Mouse (Mus musculus) cerebellum, adult (tissue): ENCODE data around the gene Hoxc5.
A peak's percentile ranks its signal among the peaks of the same experiment; 100 is the strongest.

ENCODE experiments used
- ATAC-seq: cut with Nextera tagmentation; 2 replicates; pipeline ENCODE4 v1.9.2; 2017; ENCODE audit warnings: mild to moderate bottlenecking, moderate library complexity, mixed read lengths; ENCODE audit not compliant: insufficient number of reproducible peaks, low FRiP score, low TSS enrichment

Gene Hoxc5

DNA sequence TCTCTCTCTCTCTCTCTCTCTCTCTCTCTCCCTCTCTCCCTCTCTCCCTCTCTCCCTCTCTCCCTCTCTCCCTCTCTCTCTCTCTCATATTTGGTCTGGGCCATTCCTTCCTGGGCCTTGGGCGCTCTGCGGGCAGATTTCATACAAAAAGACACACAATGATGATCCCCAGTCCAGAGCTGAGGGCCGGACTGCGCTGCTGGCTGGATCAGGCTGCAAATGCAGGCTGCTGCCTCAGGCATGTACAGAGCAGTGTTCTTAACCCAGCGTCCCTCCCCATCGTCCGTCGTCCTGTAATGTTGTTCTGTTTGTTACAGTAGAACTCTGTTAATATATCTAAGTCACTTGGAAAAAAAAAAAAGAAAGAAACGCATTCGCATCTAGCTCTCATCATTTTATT is 17.3 kb downstream of the Hoxc5 start:
- ATAC-seq: no peak

DNA sequence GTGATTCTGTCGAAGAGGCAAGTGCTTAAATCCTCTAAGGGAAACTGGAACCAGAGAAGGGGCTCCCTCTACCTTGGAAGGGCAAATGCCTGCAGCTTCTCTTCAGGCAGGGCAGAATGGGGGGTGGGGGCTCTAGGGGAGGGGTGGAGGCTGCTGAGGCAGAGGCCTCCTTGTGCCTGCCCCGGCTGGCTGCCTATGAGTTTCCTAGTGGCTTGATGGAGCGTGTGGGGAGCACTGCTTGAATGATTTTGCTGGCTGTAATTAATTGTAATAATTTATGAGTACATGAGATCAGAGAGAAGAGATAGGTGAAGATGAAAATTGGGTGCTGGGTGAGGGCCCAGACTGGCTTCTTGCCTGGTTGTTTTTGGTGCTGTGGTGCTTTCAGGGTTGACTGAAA is 17.7 kb downstream of the Hoxc5 start:
- no peak for ATAC-seq

DNA sequence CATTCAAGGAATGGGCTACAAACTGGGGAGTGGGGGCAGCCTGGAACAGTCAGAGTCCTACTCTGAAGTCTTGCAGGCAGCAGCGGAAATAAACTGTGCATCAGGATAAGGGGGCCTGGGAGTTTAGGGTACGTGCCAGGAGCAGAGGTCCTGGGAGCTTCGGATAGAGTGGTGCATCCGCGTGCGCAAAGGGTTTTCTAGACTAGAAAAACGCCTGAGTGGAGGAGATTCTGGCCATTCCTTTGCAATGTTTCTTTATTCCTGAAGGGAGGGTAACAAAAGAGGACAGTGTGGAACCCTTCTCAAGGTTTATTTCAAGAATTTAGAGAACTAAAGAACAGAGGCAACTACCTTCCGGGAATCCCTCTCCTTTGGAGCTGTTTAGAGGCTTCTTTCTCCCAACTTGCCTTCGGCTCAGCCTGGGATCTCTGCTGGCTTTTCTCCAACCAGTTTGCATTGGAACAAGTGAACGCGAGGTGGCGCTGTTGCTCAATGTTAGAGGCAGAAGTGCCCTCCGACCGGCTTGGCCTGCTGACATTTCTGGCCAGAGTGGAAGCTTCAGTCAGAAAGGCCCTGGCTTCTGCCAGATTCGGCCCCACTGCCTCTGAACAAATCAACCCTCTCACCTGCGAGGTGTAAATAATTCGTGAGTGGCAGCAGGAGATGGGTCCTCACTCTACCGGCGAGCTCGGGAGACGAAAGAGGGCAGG is 20.0 kb downstream of the Hoxc5 start:
- peak; percentile 52; the same call in 1 of the 2 replicates for ATAC-seq

DNA sequence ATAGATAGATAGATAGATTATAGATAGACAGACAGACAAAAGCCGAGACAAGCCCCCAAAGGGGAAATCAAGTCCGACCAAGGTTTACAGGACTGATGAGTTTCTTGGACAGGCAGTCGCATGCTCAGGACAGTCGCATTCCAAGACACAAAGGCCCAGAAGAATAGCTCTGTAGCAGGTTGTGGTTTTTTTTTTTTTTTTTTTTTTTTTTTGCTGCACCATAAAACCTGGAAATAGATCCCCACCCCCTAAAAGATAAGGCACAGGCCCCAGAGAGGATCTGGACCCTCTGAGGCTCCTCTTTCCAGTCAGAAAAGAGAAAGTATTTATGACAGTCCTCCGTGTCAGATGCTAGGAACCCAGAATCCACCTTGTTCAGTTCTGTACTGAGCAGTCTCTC is 20.8 kb downstream of the Hoxc5 start:
- no peak for ATAC-seq

DNA sequence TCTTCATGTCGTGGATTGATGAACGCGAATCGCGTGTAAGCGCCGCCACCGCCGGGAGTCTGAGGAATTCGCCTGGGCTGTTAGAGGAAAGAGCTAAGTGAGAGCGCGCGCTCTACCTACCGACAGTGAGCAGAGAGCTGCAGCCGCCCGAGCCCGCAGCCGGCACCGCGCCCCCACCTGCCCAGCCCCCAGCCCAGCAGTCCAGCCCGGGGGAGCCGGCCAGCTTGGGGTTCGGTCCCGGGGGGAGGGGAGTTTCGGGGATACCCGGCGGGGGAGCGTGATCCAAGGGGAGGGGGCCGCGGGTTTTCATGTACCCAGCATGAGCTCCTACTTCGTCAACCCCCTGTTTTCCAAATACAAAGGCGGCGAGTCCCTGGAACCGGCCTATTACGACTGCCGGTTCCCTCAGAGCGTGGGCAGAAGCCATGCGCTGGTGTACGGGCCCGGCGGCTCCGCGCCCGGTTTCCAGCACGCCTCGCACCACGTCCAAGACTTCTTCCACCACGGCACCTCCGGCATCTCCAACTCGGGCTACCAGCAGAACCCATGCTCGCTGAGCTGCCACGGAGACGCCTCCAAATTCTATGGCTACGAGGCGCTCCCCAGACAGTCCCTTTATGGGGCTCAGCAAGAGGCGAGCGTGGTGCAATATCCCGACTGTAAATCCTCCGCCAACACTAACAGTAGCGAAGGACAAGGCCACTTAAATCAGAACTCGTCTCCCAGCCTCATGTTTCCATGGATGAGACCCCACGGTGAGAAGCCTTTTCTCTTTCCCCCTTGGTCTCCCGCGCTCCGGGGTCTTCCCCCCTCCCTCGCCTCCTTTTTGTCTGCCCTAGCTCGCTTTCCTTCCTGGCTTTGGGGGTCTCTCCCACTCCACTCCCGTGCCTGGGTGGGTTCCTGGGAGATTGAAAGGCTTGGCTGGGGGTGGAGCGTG is 23.5 kb downstream of the Hoxc5 start, which contains the start of gene Hoxc8:
Gene Hoxc8 (plus strand): TSS at position 147 of the 937 bp plus-strand sequence.
- no peak for ATAC-seq

DNA sequence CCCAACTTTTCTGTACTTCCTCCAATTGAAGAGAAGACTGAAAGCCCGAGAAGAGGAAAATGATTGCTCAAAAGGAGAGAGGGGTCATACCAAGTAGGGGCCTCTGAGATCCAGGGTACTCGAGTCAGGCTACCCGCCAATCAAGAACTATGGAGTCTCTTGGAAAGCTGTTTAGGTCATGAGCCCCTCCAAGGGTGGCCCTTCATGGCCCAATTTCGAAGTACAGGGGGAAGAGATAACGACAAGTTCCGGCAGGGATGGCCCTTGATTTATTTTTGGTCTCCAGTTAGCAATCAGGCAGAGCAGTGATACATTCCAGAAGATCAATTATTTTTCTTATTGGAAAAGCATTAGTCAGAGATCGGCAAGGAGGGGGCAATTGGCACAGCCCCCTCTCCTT is 24.5 kb downstream of the Hoxc5 start:
- no peak for ATAC-seq

DNA sequence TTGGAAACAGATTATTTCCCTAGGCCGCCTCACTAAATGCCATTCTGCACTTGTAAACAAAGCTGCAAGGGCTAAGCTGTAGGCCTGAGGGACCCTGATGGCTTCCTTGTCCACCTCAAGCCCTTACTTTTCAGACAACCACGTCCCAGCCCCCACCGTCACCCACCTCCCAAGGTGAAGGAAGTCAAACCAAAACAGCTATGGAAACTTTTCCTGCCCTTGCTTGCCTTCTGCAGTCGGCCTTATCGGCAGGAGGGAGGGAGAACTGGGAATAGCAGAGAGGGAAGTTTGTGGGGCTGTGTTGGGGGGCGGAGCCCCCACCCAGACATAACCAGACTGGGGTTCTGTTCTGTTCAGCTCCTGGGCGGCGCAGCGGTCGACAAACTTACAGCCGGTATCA is 25.0 kb downstream of the Hoxc5 start:
- ATAC-seq: no peak

DNA sequence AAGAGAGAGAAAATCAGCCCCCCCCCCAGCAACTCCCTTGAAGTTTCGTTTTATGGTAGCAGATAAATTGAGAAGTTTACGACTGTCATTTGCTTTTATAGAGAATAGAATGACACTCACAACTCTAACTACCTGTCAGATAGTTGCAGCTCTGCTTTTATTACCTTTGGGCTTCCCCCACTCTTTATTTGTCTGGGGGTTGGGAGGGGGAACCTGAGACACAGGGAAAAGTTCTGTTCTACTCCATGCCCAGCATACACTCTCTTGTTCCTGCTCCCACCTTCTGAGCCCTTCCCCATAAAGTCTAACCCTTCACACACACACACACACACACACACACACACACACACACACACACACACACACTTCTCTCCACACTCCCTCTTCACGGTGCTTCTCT is 25.6 kb downstream of the Hoxc5 start:
- no peak for ATAC-seq

DNA sequence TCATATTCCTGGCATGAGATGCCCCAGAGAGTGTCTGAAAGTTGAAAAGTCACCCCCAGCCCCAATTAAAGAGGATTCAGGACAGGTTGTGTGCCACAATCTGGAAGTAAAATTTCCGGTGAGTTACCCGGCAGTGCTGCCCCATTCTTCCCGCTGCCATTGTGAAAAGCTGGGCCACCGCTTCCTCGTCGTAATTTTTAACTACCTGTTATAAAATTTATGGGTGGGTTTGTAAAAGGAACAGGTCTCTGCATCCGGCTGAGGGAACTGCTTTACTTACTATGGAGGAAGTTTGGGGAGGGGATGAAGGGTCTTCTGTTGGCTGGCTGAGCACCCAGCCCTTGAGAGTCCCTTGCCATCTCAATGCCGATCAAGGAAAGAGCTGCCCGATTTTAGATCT is 29.3 kb downstream of the Hoxc5 start:
- ATAC-seq: no peak

DNA sequence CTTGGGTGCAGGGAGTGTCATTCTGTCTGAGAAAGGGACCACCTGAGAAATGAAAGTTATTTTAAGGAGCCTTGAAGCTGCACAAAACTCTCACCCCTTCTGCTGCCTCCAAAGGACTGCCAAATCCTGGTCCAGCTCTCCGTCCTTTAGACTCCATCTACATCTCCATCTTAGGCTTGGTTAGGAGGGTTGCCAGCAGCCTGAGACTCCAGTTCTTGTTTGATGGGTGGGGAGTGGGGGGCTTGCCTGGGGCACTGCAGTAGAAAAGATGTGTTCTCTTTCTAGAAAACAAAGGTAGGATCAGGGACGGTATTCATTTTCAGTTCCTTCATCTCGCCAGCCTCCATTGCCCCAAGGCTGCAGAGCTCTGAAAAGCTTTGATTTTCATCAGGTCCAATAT is 30.2 kb downstream of the Hoxc5 start:
- no peak for ATAC-seq

DNA sequence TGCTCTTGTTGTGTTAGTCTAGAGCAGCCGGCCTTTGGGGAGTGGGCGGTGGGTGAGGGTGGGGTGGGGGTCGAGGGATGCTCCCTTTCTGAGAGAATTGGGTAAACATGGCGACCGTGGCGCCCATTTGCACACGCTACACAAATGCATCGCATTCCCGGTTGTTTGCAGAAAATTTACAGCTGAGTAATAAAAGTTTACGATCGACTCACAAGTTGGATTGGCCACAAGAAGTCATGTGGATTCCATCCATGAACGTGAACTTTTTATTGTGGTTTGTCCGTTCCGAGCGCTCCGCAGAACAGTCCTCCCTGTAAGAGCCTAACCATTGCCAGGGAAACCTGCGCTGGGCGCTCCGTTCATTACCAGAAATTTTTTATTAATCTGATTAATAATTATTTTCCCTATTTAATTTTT is 30.7 kb downstream of the Hoxc5 start, which contains the start of gene Hoxc6:
Gene Hoxc6 (plus strand): TSS at position 319 of the 417 bp plus-strand sequence.
- no peak for ATAC-seq

DNA sequence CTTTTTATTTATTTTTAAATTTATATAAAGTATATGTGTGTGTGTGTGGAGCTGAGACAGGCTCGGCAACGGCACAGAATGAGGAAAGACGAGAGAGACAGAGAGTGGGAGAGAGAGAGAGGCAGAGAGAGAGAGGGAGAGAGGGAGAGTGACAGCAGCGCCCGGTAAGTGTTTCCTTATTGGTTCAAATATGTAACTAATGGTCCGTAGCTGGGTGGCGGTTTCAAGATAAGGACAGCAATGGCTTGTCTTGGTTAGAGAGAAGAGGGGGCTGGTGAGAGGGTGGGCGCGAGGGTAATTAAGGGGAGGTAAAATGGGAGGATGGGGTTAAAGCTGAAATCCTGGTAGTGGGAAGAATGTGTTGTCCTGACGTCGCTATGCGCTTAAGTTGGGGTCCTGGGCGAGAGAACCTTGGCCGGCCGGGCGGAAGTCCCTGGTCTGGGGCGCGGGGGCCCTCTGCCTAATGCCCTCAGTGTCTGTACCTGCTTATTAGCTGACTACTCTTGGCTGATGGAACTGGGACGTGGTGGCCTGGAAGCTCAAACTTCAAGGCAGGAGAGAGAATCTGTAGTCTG is 31.5 kb downstream of the Hoxc5 start:
- ATAC-seq: no peak

DNA sequence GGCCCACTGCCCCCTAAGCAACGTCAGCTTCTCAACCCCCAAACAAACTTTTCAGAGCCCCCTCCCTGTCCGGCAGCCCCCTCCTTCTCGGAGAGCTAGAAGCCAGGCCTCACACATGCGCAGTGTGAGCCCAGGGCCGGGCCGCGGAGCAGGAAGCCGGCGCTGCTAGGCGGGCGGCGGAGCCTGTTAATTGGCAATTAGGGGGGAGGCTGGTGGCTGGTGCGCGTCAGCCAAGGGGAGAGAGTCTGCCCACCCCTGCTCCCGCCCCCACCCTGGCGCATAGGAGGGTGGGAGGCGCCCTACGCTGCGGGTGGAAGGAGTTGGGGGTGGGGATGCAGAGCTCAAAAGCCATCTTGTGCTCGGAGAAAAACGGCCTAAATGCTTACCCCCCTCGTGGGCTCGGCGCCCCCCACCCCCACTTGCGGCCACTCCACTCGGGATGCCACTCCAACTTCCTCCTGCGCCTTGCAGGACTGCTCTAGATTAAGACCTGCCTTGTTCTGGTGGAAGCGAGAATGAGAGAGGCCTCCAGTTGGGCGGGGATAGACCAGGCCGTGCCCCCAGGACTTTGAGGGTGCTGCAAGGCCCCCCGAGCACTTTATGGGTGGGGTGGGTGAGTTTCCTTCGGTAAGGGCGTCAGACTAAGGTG is 32.1 kb downstream of the Hoxc5 start:
- ATAC-seq: no peak

DNA sequence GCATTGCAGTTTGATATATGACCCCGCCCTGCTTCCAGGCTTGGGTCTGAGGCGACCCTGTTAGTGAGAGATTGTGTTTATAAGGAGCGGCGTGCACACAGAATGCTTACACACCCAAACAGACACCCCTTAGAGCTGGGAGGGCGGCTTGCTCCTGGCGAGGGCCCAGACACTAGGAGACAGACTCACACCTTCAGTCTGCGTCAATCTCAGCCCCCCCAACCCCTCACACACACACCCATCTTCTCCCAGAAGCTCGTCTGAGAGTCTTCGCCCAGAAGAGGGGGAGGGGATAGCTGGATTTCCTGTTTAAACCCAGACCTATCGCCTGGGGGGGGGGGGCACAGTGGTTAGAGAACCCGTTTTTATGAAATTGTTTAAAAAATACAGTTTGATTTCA is 32.7 kb downstream of the Hoxc5 start:
- no peak for ATAC-seq

DNA sequence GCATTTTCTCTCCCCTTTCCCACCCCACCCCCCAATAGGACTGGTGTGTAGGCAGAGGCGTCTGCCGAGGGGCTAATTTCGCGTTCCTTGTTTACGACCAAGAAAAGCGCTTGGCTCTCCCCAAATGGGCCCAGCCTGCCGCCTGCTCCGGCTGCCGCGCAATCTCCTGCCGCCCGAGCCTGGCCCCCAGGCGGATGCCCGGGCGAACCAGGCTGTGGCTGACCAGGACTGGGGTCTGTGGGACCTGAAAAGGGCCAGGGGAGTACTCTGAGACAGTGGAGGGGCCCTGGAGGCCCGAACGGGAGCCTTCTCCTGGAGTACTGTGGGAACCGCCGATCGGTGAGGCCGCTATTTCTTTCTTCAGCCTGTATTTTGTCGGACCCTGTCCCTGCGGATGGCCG is 33.3 kb downstream of the Hoxc5 start:
- ATAC-seq: no peak

DNA sequence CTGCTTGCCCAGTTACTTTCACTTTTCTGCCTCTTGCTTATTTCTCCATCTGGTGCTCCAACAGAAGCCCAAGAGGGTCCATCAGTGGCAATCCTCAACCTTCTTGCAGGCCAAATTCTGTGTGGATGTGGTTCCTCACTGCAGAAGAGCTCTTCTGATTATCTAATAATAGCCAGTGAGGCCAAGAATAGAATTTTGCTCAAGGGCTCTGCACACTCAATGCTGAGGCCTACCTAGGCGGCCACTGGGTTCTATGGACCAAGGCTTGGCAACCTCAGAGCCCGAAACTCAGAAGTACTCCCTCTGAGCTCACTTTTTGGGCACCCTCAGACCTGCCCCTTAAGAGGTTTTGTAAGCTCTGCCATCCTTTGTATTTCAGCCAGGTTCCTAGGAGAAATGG is 34.1 kb downstream of the Hoxc5 start:
- ATAC-seq: no peak

DNA sequence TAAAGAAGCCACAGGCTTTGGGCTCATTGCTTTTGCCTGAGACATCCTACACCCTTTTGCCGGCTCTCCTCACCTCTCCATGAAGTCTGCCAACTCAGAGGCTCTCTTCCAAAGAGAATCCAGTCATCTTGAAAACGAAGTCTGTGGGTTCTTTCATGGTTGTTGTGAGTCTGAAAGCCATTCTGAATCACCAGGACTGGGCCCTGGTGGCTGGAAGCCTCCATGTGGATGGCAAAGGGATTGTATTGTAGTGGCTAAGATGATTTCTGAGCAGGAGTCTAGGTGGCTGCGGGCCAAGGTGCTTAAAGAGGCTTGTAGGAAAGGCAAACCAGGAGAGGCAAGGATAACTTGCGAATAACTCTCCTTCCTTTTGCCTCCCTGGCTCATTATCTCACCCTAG is 34.9 kb downstream of the Hoxc5 start:
- no peak for ATAC-seq

DNA sequence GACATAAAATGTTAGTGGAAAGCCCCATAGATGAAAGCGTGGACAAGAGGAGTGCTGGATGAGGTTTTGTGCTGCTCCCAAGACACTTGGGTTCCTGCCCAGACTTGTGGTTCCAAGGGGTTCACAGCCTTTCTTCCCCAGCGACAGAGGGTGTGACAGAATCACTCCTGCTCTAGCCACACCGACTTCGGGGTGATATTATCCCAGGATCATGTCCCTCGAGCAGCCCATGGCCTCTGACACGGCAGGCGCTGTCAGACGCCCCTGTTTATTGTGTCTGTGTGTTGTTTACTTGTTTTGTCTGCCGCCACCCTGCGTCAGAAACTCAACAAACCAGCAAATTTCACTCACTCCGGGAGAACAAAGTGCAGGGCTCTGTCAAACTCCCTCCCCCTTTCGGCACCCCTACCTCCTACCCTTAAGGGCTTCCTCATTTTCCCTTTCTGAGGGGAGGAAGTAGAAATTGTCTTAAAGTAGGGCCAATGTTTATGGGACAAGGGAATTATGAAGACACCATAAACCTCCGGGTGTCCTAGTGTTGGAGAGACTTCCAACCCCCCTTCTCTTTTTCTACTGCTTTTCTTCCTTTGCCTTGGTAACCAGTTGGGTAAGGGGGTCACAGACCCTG is 35.7 kb downstream of the Hoxc5 start:
- no peak for ATAC-seq

DNA sequence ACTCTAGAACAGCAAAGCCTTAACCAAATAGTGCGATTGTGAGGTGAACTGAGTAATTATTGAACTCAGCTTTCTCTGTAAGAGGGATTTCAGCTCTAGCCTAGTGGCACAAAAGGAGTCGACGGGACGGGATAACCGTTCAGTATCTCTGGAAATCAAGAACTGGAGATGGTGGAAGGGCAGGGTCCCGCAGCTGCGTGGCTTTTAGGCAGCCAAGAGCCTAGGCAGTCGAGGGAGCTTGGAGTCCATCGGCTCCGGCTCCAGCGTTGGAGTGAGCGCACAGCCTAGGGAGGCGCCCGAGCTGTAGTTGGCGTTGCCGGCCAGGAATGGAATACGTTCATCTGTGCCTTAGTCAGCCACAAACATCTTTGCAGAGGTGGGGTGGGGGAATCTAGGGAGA is 38.1 kb downstream of the Hoxc5 start:
- ATAC-seq: no peak

DNA sequence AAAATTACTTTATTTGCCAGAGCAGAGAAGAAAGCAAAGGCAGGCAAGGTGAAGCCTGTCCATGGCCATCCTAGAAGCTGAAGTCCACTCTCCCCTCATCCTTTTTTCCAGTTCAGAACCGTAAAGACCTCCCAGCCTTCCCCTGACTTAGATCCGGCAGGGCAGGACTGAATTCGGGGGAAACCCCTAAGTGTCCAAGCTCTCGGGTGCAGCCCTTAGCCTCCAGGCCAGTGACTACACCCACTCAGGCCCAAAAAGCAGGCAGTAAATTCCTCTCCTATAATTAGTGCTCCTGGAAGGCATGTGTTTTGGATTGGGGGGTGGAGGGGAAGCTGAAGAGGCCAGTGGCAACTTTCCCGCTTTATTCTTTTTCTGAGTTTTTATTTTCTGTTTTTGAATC is 38.6 kb downstream of the Hoxc5 start:
- ATAC-seq: no peak
